Mouse (Mus musculus): ENCODE data around the gene Iscu.

Gene Iscu

DNA sequence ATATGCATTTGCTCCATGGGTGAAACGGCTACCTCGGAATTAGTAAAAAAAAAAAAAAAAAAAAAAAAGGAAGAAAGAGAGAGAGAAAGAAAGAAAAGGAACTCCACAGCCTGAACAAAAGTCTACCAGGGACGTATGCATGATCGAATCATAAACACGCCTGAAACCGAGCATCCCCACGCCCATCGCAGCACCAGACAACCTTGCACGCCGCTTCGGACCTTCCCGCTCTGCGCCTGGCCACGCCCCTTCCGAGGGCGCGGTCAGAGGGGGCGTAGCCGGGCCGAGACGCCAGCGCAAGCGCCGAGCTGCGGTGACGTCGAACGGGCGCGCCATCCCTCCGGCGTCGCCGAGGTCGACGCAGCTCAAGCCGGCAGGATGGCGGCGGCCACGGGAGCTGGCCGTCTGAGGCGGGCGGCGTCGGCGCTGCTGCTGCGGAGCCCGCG is at the start of gene Iscu, which contains the start of gene Sart3:
TSS of gene Iscu (plus strand) at position 299 of the 446 bp plus-strand sequence.
TSS of gene Sart3 (minus strand) at position 61 of the 446 bp plus-strand sequence.
- in situ Hi-C loops (cut with MboI; ENCODE audit: unreplicated experiment in 2 of 2), result loop anchor here (5.0 to 10.0 kb wide), 5 partner anchors 35 to 182 kb away; partner anchors contain the start of gene Ficd (in 1 of the 2)

DNA sequence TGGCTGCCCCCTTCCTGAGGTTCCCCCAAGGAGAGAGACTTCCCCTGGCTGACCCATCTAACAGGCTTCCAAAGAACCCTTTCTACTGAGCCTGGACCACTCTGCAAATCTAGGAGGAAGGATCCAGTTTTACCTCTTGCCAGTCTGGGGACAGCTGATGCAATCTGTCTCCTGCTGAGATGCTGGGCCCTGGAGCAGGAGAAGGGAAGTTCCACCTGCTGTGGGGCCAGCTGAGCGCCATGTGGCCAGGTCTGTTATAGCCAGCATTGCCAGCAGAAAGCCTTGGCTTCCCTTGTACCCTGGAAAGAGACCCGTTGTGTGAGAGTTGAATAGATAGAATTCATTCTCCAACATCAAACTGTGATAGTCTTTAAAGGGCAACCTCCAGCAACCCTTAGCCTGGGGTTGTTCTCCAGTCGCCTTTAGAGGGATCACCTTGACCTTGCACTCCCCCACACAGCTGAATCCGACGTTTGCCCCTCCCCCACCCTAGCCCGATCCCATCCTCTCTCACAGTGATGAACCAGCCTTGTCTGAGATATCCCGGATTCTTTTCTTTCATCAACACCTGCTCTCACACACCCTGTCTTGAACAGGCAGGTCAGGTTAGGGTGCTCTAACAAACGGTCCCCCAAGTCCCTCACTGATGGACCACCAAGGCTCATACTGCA is 48.8 kb upstream of the Iscu start:
- in situ Hi-C loops (cut with MboI; ENCODE audit: unreplicated experiment in 2 of 2), result loop anchor here (5.0 to 10.0 kb wide), 5 partner anchors 359 to 1299 kb away; partner anchors contain the start of gene Gm6588 (in 1 of the 2)

DNA sequence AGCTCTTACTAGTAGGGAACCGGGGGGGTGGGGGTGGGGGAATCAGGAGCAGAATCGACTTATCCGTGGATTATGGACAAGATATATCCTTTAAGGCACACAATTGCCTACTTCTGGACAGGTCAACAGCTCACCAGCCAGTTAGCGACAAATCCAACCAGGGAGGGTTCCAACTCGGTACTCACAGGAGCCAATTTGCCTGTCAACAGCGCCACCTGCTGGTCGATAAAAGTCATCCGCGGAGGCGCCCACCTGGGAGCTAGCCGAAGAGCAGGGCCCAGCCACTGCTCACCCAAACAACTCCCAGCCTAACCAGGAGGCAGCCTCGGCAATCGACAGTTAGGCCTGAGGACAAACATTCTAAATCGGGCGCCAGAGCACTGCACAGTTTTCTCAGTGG is 48.1 kb upstream of the Iscu start, which contains the start of gene 1700069L16Rik:
TSS of gene 1700069L16Rik (minus strand) at position 327 of the 400 bp plus-strand sequence.
- in situ Hi-C loops (cut with MboI; ENCODE audit: unreplicated experiment in 2 of 2), result loop anchor here (5.0 to 10.0 kb wide), 5 partner anchors 360 to 1300 kb away; partner anchors contain the start of gene Gm6588 (in 1 of the 2)

DNA sequence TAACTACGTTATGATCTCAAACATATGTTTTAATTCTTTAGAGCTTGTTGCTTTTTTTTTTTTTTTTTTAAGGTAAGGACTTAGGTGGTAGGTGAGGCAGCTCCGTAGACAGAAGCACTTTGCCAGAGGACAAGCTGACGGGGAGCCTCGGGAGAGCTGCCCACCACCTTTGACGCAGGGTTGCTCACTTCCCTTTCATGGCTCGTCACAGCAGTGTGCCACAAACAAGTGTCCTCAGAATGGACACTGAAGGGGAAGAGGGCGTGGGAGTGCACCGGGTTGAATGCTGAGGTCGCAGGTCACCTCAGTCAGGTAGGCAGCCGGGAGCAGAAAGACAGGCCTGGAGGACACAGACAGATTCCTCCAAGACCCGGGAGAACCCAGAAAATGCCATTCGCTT is 47.1 kb upstream of the Iscu start:
- in situ Hi-C loops (cut with MboI; ENCODE audit: unreplicated experiment in 2 of 2), result loop anchor here (5.0 to 10.0 kb wide), 5 partner anchors 361 to 1301 kb away; partner anchors contain the start of gene Gm6588 (in 1 of the 2)

DNA sequence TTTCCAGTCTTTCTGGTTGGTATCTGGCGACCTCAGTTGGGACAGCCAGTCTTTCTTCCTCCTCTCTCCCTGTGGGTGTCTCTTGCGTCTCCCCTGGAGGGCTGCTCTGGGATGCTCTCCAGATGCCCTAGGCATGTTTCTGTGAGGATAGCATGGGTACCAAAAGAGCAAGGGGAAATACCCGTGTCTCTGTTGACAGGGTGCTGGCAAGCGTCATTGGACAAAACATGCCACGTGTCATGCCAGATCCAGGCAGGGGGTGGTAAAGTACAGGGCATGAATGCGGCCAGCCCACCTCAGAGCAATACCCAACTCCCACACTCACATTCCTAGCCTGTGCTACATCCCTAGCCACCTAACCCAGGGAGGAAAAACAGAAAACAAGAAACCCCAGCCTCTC is 45.9 kb upstream of the Iscu start:
- in situ Hi-C loops (cut with MboI; ENCODE audit: unreplicated experiment in 2 of 2), result loop anchor here (5.0 to 10.0 kb wide), 5 partner anchors 362 to 1302 kb away; partner anchors contain the start of gene Gm6588 (in 1 of the 2)

- in situ Hi-C loops (cut with MboI; ENCODE audit: unreplicated experiment in 2 of 2), result loop anchor here (5.0 to 10.0 kb wide), 5 partner anchors 362 to 1302 kb away; partner anchors contain the start of gene Gm6588 (in 1 of the 2)
Measured at GRCm38 (mm10) chr5:113727238-113727637, 45.3 kb upstream of the Iscu start.

DNA sequence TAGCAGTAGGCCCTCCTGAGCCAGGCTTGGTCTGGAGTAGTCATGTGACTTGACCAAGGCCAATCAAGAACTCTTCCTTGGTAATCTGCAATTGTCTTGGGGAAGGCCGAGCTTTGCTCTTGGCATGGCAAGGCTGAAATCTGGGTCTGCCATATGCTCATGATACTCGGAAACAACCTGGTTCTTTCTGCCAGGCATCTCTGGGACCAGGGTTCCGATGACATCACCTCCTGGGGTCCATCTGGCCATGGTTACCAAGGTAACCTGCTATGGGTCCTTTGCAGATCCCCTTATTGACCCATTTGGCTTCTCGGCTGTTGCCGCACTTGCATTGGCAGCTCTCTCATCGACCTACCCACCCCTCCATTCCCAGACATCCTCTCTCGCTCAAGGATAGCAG is 44.5 kb upstream of the Iscu start:
- in situ Hi-C loops (cut with MboI; ENCODE audit: unreplicated experiment in 2 of 2), result loop anchor here (5.0 to 10.0 kb wide), 5 partner anchors 363 to 1303 kb away; partner anchors contain the start of gene Gm6588 (in 1 of the 2)

- in situ Hi-C loops (cut with MboI; ENCODE audit: unreplicated experiment in 2 of 2), result loop anchor here (5.0 to 10.0 kb wide), 5 partner anchors 364 to 1304 kb away; partner anchors contain the start of gene Gm6588 (in 1 of the 2)
Measured at GRCm38 (mm10) chr5:113728691-113729090, 43.9 kb upstream of the Iscu start.

DNA sequence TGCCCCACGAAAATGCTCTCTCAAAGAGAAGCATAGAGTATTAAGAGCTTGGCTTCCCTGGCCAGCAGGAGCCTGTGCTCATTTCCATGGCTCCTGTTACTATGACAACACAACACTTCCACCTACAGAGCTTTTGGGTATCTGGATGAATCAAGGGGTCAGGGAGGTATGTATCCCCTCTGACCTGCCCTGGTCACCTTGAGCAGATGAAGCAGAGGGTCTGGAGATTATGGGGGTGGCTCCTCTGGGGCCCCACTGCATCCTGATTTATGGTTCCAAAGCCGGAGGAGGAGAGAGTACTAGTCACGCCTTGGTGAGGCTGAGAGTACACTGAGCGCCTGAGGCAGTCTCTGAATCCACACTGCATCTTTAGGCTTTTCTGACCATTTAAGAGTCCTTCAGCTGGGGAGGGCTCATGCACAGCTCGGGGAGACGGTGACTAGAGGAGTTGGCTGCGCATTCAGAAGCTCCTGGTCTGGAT is 41.9 kb upstream of the Iscu start:
- in situ Hi-C loops (cut with MboI; ENCODE audit: unreplicated experiment in 2 of 2), result loop anchor here (5.0 to 10.0 kb wide), 5 partner anchors 82 to 1396 kb away; no protein-coding TSS in a partner anchor

DNA sequence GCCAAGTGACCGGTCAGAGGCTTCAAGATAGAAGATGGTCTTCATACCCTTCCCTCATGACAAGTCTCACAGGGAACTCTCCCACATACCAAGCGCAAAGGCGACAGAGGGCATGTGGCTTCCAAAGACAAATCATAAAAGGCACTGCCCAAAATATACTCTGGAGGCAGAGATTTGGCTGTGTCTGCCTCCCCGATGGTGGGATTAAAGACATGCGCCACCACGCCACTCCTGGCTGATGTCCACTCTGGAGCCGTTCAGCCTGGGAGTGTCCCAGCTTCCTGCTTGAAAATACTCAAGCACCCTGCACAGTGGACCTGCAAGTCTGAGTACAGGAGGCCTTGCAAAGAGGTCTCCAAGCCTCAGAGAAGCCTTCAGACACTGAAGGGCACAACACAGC is 41.4 kb upstream of the Iscu start:
- in situ Hi-C loops (cut with MboI; ENCODE audit: unreplicated experiment in 2 of 2), result loop anchor here (5.0 to 10.0 kb wide), 5 partner anchors 81 to 1396 kb away; no protein-coding TSS in a partner anchor

- in situ Hi-C loops (cut with MboI; ENCODE audit: unreplicated experiment in 2 of 2), result loop anchor here (5.0 to 10.0 kb wide), 5 partner anchors 80 to 1397 kb away; no protein-coding TSS in a partner anchor
Measured at GRCm38 (mm10) chr5:113732182-113732581, 40.4 kb upstream of the Iscu start.

DNA sequence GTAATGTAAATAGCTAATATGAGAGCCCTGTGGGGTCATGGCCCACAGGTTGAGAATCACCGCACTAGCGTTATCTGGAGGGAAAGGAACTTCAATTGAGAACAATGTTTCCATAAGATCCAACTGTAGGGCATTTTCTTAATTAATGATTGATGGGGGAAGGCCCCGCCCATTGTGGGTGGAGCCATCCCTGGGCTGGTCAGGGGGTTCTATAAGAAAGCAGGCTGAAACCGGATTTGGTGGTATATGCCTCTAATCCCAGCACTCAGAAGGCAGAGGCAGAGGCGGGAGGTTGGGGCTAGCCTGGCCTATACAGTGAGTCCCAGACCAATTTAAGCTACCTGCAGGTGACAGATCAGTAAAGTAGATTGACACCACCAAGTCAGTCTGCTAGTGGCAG is 38.2 kb upstream of the Iscu start:
- in situ Hi-C loops (cut with MboI; ENCODE audit: unreplicated experiment in 2 of 2), result loop anchor here (5.0 to 10.0 kb wide), 5 partner anchors 78 to 1400 kb away; no protein-coding TSS in a partner anchor

DNA sequence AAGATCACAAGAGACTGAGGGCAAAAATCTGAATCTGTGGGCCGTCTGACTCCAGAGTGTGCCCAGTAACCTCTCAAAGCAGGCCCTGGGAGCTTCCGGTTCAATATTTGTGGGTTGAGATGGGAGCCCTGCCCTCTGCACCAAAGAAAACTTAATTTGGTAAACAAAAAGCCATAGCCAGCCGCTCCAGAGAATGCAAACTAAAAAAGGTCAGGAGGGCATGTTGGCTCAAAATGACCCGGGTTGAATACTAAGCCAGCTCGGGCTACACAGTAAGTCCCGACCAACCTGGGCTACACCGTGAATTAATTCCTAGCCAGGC is 37.6 kb upstream of the Iscu start:
- in situ Hi-C loops (cut with MboI; ENCODE audit: unreplicated experiment in 2 of 2), result loop anchor here (5.0 to 10.0 kb wide), 5 partner anchors 37 to 1400 kb away; partner anchors contain the start of genes Iscu (in 1 of the 2) and Sart3 (in 1 of the 2)

- in situ Hi-C loops (cut with MboI; ENCODE audit: unreplicated experiment in 2 of 2), result loop anchor here (5.0 to 10.0 kb wide), 5 partner anchors 37 to 1401 kb away; partner anchors contain the start of genes Iscu (in 1 of the 2) and Sart3 (in 1 of the 2)
Measured at GRCm38 (mm10) chr5:113735345-113736112, 37.0 kb upstream of the Iscu start, which contains the start of gene Ficd. TSS of gene Ficd (plus strand) at chr5:113735803.

- in situ Hi-C loops (cut with MboI; ENCODE audit: unreplicated experiment in 2 of 2), result loop anchor here (5.0 to 10.0 kb wide), 5 partner anchors 36 to 1401 kb away; partner anchors contain the start of genes Iscu (in 1 of the 2) and Sart3 (in 1 of the 2)
Measured at GRCm38 (mm10) chr5:113736113-113736502, 36.4 kb upstream of the Iscu start.

DNA sequence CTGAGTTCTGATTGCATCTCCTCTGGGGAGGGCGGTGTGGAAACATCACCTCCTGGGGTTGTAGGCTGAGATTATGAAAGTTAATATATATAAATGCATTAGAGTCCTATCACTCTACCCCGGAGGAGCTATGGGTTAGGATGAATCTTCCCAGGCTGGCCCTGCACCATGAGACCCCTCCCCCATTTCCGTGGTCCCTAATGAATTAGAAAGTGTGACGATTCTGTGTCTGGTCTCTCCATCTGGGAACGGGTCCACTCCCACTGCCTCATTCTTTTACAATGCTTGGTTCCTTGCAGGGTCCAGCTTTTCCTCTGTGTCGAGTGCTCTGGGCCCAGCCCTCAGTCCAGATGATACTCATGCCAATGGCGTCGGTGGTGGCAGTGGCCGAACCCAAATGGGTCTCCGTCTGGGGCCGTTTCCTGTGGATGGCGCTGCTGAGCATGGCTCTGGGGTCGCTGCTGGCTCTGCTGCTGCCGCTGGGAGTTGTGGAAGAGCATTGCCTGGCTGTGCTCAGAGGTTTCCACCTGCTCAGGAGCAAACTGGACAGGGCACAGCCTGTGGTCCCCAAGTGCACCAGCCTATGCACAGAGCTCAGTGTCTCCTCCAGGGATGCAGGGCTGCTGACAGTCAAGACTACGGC is 35.9 kb upstream of the Iscu start:
- in situ Hi-C loops (cut with MboI; ENCODE audit: unreplicated experiment in 2 of 2), result loop anchor here (5.0 to 10.0 kb wide), 5 partner anchors 36 to 1402 kb away; partner anchors contain the start of genes Iscu (in 1 of the 2) and Sart3 (in 1 of the 2)

DNA sequence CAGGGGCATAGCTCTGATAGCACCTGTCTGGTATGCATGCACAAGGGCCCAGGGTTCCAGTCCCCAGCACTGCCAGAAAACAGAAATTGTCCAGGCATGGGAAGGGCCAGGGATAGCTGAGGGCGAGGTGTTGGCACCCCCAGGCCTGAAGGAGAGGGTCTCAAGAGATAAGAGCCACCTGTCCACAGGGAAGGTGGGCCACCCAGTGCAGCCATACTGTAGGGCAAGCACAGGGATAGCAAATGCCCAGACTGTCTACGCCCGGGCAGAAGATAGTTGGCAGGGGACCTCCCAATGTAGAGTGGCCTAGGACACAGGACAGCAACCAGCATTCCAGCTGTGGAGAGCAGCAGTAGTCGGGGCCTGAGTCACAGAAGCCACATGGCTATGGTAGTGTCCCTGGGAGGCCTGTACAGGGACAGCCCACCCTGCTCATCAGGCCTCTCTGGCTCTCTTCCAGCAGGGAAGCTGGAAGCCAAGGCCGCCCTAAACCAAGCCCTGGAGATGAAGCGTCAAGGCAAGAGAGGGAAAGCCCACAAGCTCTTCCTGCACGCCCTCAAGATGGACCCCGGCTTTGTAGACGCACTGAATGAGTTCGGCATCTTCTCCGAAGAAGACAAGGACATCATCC is 34.8 kb upstream of the Iscu start:
- in situ Hi-C loops (cut with MboI; ENCODE audit: unreplicated experiment in 2 of 2), result loop anchor here (5.0 to 10.0 kb wide), 5 partner anchors 35 to 1403 kb away; partner anchors contain the start of genes Iscu (in 1 of the 2) and Sart3 (in 1 of the 2)

GRCm38 (mm10) chr5:113747629-113748028 is 24.9 kb upstream of the Iscu start:
- in situ Hi-C loops (cut with MboI; ENCODE audit: unreplicated experiment in 2 of 2), result no loop called here

All from v-Abl transformed pro-B cells (cell line).